Mouse (Mus musculus) embryonic facial prominence, embryonic 14.5 days (tissue): Measurements from ENCODE around the gene Gse1. TPM values are rescaled to one million over a fixed set of nuclear protein-coding genes. Genes with fewer than 3 reads are reported as not detected.

Experiments used
- ATAC-seq: fragments of 200-750 bp; cut with Nextera tagmentation; 2 replicates; pipeline ENCODE4 v1.8.0; 2017; ENCODE audit warnings: low read depth, moderate number of reproducible peaks, moderate TSS enrichment
- DNase-seq: peaks from one replicate; pipeline ENCODE4 v3.0.0-alpha.2; 2015; ENCODE audit warnings: low spot score
- H3K27ac ChIP-seq: fragments of 300-500 bp; sonication (generic); replicated peaks from 2 replicates; pipeline ENCODE4 v1.5.1; 2014; ENCODE audit warnings: low read depth, mild to moderate bottlenecking, low read length, moderate library complexity
- H3K27me3 ChIP-seq: fragments of 300-500 bp; sonication (generic); replicated peaks from 2 replicates; pipeline ENCODE4 v1.6.1; 2014; ENCODE audit warnings: low read length; ENCODE audit not compliant: control insufficient read depth, insufficient read depth
- H3K36me3 ChIP-seq: fragments of 300-500 bp; sonication (generic); 2 replicates; pipeline ENCODE4 v1.6.1; 2014; ENCODE audit warnings: low read length, mixed read lengths; ENCODE audit not compliant: control insufficient read depth, insufficient read depth
- H3K4me1 ChIP-seq: fragments of 300-500 bp; sonication (generic); 2 replicates; pipeline ENCODE4 v1.6.1; 2014; ENCODE audit warnings: antibody characterized with exemption, low read length; ENCODE audit not compliant: control insufficient read depth, insufficient read depth
- H3K4me2 ChIP-seq: fragments of 300-500 bp; sonication (generic); 2 replicates; pipeline ENCODE4 v1.6.1; 2014; ENCODE audit warnings: low read depth, mild to moderate bottlenecking, low read length, moderate library complexity, mixed read lengths
- H3K4me3 ChIP-seq: fragments of 300-500 bp; sonication (generic); 2 replicates; pipeline ENCODE4 v1.5.1; 2014; ENCODE audit warnings: low read depth, mild to moderate bottlenecking, low read length
- H3K9ac ChIP-seq: fragments of 300-500 bp; sonication (generic); 2 replicates; pipeline ENCODE4 v1.6.1; 2014; ENCODE audit warnings: low read depth, mild to moderate bottlenecking, low read length, moderate library complexity, mixed read lengths
- H3K9me3 ChIP-seq: fragments of 300-500 bp; sonication (generic); 2 replicates; pipeline ENCODE4 v1.6.1; 2016; ENCODE audit warnings: low read length; ENCODE audit not compliant: control insufficient read depth
- WGBS: fragments of 180-500 bp; shearing (Covaris S2); extraction: QIAGEN DNeasy Blood & Tissue Kit; methylation state at CpG from one replicate; pipeline ENCODE4 v1.1.7; 2014; 5-methylcytosine and 5-hydroxymethylcytosine counted together
- polyA plus RNA-seq: library from polyadenylated mRNA; unstranded; fragments of >200 nt; fragmentation: Nextera tagmentation; extraction: Ambion mirVana; gene quantifications from 2 replicates; pipeline ENCODE4 v1.2.1, GENCODE M21; 2014

Gse1 gene
- polyA plus RNA-seq, 1 experiment from 2014 or later, result 8.7 TPM

DNA sequence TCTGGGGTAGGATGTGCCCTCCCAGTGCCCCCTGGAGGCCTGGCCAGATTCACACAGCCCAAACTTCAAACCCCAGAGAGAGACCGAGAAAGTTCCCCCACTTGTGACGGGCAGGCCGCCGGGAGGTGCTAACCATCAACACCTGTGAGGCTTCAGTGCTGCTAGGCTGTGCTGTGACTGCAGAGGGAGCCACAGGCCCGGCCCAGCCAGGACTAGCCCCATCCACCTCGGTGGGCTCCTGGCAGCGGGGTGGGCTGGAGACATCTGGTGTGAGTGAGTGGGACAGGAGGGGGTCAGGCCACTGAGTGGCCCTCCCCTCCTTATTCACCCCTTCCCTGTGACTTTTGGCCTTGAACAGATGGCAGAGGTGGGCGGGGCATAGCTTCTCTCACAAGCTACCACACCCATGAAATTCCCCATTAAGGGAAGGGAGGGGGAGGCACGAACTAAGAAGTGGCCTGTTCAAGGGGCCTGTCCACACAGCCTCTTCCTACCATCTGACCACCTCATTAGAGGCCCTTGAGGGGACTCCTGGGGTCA is 179.5 kb downstream of the Gse1 start:
- Histone ChIP-seq H3K9me3 (no peaks in the 10 kb centered on the region), H3K4me1 (peaks cover 21% of the 10 kb centered on the region), H3K4me3 (no peak overlapping the region), H3K27ac (no peak overlapping the region), H3K36me3 (no peaks in the 10 kb centered on the region), H3K27me3 (no peaks in the 10 kb centered on the region), H3K4me2 (no peak overlapping the region), H3K9ac (no peak overlapping the region)
- peak; percentile 79 for DNase-seq
- peak; percentile 66; the same call in 1 of the 2 replicates for ATAC-seq
- WGBS, result 3% methylated on average over 6 of the region's 9 CpGs

DNA sequence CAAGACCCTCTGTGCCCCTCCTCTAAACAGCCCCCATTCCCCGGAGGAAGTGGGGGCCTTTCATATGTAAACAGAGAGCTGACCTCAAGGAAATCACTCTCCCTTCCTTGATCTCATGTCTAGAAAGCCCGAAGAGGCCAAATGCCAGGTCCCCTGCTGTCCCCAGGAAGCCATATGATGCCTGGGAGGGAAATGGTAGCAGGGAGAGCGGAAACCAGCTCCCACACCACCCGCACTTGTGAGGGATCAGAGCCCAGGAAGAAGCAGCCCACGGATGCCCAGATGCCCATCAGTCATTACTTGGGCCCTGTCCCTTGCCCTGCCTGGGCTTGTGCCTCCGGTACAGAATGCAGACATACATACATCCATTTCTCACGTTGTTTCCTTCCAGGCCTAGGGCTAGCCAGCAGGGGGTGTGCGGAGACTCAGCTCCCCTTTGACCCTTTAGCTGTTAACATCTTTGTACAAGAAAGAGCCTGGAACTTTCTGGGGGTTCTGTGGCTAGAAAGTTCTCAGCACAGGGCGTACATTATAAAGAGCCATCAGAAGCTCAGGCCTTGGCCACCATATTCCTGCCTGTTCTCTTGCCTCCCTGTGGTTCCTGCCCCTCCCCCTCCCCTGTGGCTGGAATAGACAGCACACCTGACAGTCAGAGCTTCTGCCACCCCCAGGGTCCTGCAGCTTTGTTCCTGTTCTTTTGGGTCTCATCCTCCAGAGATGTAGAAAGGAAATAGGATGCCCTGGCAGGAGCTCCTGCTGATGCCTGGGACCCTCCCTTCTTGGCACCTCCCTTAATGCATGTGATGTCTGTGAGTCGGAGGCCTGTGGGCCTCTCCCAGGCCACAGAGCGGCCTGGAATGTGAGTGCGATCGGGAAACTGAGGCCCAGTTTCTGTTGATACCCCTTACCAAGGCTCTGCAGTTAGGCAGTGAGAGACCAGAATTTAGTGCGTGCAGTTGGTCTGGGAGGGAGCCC is 180.3 kb downstream of the Gse1 start:
- no peak overlapping the region for H3K4me2 ChIP-seq
- H3K9ac ChIP-seq, result no peak overlapping the region
- 36% methylated on average over 14 of the region's 14 CpGs for WGBS
- H3K27ac ChIP-seq, result no peak overlapping the region; the same call in 1 of the 2 replicates
- H3K27me3 ChIP-seq, result no peaks in the 10 kb centered on the region
- ATAC-seq (no peak), DNase-seq (no peak)
- no peaks in the 10 kb centered on the region for H3K9me3 ChIP-seq
- H3K36me3 ChIP-seq, result no peaks in the 10 kb centered on the region
- no peak overlapping the region for H3K4me3 ChIP-seq
- H3K4me1 ChIP-seq, result peaks cover 21% of the 10 kb centered on the region

DNA sequence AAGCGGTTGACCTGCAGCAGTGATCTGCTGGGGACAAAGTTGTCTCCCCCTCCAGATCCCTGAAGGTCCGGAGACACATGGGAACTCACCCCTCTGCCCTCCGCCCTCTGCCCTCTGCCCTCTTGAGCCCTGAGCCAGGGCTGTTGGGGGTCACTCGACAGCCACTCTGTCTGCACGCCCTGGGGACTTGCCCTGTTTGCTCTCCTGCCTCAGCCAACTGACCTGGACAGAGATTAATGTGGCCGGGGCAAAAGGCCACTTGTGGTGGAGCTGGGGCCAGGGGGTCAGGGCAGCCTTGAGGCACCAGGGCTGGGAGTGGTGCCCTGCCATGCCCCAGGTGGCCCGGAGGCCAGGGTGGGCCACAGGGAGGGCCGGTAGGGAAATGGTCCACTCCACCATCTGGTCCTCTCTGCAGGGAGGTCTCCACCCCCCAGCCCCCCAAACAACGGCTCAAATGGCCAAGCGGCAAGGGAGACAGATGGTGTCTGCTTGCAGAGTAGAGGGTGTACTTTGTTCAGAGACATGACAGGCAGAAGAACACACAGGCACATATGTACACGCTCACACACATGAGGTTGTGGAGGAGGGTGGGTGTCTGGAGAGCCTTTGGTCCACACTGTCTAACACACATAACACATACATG is 181.2 kb downstream of the Gse1 start:
- ATAC-seq (no peak), DNase-seq (no peak)
- Histone ChIP-seq H3K27me3 (no peaks in the 10 kb centered on the region), H3K36me3 (no peaks in the 10 kb centered on the region), H3K4me1 (peaks cover 21% of the 10 kb centered on the region), H3K9me3 (no peaks in the 10 kb centered on the region), H3K4me3 (no peak overlapping the region), H3K9ac (0 out of 2 replicates have a peak overlapping the region, but pooled peaks have one; percentile 4), H3K4me2 (no peak overlapping the region), H3K27ac (no peak overlapping the region)
- 30% methylated on average over 11 of the region's 11 CpGs for WGBS

DNA sequence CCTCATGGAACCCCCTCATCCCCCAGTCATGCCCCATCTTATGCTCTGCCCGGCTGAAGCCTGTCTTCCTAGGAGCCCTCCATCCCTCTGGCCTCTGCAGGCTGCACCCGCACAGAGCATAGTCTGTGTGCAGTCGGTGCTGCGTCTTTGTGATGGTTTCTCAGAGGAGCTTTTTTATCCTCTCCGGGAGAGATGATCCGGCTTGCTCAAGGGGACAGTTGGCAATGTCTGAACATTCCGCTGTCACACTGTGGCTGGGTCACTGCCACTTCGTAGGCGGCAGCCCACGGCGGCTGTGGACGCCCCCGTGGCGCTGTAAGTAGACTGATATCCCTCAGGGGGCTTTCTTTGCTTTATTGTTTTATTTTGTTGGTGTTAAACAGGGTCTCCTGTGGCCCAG is 182.8 kb downstream of the Gse1 start:
- no peak overlapping the region for H3K4me3 ChIP-seq
- H3K9me3 ChIP-seq, result no peaks in the 10 kb centered on the region
- H3K4me1 ChIP-seq, result peaks cover 27% of the 10 kb centered on the region
- H3K4me2 ChIP-seq, result no peak overlapping the region
- WGBS, result 53% methylated on average over 14 of the region's 14 CpGs
- H3K36me3 ChIP-seq, result no peaks in the 10 kb centered on the region
- no peak overlapping the region for H3K27ac ChIP-seq
- no peaks in the 10 kb centered on the region for H3K27me3 ChIP-seq
- DNase-seq (no peak), ATAC-seq (no peak)
- no peak overlapping the region for H3K9ac ChIP-seq

DNA sequence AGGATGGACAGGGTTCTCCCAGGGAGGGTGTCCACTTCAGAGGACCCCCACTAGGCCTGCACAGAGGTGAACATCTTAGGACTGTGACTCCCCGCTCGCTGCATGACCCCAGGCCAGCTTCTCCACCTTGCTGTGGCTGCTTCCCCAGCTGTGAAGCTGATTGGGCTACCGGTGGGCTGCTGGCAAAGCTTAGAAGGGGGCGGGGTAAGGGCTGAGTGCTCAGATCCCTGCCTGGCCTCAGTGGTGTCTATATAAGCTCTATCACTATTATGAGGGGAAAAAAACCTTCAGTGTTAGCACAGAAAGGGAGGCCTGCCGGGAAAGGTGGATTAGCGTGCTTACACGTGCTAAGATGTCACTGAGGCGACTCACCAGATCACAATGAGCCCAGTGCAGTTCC is 183.6 kb downstream of the Gse1 start:
- 51% methylated on average over 8 of the region's 8 CpGs for WGBS
- DNase-seq (no peak), ATAC-seq (no peak)
- H3K9ac ChIP-seq, result no peak overlapping the region
- H3K27me3 ChIP-seq, result no peaks in the 10 kb centered on the region
- no peaks in the 10 kb centered on the region for H3K36me3 ChIP-seq
- H3K9me3 ChIP-seq, result no peaks in the 10 kb centered on the region
- H3K4me1 ChIP-seq, result peaks cover 35% of the 10 kb centered on the region
- H3K4me3 ChIP-seq, result no peak overlapping the region
- no peak overlapping the region for H3K27ac ChIP-seq
- no peak overlapping the region for H3K4me2 ChIP-seq

DNA sequence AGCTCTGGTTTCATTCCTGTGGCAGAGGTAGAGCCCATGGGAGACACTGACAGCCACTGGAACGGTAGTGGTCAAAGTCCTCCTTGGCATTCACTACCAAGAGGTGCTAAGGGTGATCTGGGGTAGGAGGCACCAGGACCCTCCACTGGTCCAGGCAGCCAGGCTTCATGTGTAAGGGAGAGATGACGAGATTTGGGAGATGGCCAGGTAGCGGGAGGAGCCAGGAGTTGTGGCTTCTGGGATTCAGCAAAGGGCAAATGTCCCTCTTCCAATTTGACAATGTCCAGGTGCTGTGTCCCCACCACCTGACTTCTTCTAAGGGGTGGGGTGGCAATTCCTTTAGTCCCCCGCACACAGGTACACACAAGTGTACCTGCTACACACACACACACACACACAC is 184.1 kb downstream of the Gse1 start:
- H3K4me1 ChIP-seq, result peaks cover 40% of the 10 kb centered on the region
- H3K9ac ChIP-seq, result no peak overlapping the region
- no peak overlapping the region for H3K4me3 ChIP-seq
- ATAC-seq (no peak), DNase-seq (no peak)
- 93% methylated on average over 4 of the region's 4 CpGs for WGBS
- H3K27me3 ChIP-seq, result no peaks in the 10 kb centered on the region
- no peaks in the 10 kb centered on the region for H3K9me3 ChIP-seq
- no peak overlapping the region for H3K4me2 ChIP-seq
- no peak overlapping the region for H3K27ac ChIP-seq
- no peaks in the 10 kb centered on the region for H3K36me3 ChIP-seq

DNA sequence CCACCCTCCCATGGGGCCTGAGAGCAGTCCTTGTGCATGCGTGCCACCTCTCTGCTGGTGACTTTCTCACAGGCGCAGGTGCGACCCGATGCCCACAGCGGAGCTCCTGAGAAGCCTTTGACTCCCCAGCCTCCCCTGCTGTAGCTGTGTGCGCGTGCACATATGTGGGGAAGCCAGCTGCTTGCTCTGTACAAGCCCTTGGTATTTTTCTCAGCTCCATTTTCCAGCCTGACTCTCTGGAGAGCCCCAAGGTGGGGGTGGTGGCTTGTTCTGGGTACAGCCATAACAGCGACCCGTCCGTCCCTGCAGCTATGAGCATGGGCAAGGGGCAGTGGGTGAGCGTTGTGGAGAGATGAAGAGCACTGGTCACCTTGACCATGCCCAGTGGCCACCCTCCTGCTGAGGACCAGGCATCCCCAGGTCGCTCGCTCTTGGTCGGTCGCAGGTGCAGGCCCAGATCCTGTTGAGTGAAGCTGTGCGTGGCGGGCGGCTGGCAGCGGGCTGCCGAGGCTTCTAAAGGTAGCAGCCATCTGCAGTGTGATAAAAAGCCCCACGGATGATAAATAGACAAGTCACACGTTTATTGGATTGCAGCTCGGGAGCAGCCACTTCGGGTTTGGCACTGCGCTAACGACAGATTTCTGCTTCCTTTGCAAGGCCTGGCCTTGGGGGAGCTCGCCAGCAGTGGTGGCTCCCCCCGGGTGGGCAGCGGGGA is 184.8 kb downstream of the Gse1 start:
- DNase-seq (no peak), ATAC-seq (no peak)
- WGBS, result 76% methylated on average over 29 of the region's 29 CpGs
- no peaks in the 10 kb centered on the region for H3K9me3 ChIP-seq
- peaks cover 42% of the 10 kb centered on the region for H3K4me1 ChIP-seq
- no peaks in the 10 kb centered on the region for H3K36me3 ChIP-seq
- H3K9ac ChIP-seq, result no peak overlapping the region
- no peak overlapping the region for H3K4me3 ChIP-seq
- no peak overlapping the region for H3K27ac ChIP-seq
- H3K4me2 ChIP-seq, result no peak overlapping the region
- no peaks in the 10 kb centered on the region for H3K27me3 ChIP-seq

DNA sequence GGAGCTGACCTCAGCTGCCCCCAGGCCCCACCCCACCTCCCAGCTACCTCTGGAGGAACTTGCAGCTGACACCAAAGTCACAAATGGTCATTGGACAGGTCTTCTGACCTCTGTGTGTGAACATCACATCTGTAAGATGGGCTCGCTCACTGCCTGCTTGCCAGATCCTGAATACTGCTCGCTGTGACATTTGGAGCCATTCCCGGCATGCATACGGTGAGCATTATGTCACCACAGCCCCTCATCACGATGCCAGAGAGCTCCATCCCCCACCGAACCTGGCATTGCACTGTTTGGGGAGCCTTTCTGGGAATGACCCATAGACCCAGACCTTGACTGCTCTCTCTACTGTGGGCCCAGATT is 185.4 kb downstream of the Gse1 start:
- 71% methylated on average over 6 of the region's 6 CpGs for WGBS
- Histone ChIP-seq H3K4me1 (peaks cover 42% of the 10 kb centered on the region), H3K36me3 (no peaks in the 10 kb centered on the region), H3K9me3 (no peaks in the 10 kb centered on the region), H3K27me3 (no peaks in the 10 kb centered on the region), H3K27ac (no peak overlapping the region), H3K4me3 (no peak overlapping the region), H3K4me2 (no peak overlapping the region), H3K9ac (no peak overlapping the region)
- ATAC-seq, result no peak
- no peak for DNase-seq
